Mouse (Mus musculus): ENCODE data around the gene Shroom3. TPM values are rescaled to one million over a fixed set of nuclear protein-coding genes. Genes with fewer than 3 reads are reported as not detected.

Shroom3 gene
- polyA plus RNA-seq, 1 experiment from 2014 or later: 6.2 TPM

- Histone ChIP-seq H3K36me3 (ENCODE audit: control insufficient read depth, insufficient read depth, low read length) (no peaks in the 10 kb centered on the region), H3K27me3 (ENCODE audit: control insufficient read depth, insufficient read depth, low read length) (no peaks in the 10 kb centered on the region), H3K4me3 (ENCODE audit: low read depth, low read length) (no peak overlapping the region), H3K9me3 (ENCODE audit: control insufficient read depth, low read length) (no peaks in the 10 kb centered on the region), H3K4me2 (no peak overlapping the region), H3K27ac (ENCODE audit: low read depth, low read length) (no peak overlapping the region), H3K4me1 (ENCODE audit: control insufficient read depth, insufficient read depth, low read length) (peaks cover 3% of the 10 kb centered on the region; the same call in 1 of the 2 replicates), H3K9ac (ENCODE audit: low read length) (no peak overlapping the region)
- ATAC-seq (ENCODE audit: low FRiP score) (no peak), DNase-seq (ENCODE audit: low spot score, missing footprints) (no peak)
- 91% methylated on average over 6 of the region's 6 CpGs for WGBS
Observed at GRCm38 (mm10) chr5:93000060-93000459, 316.8 kb downstream of the Shroom3 start.

DNA sequence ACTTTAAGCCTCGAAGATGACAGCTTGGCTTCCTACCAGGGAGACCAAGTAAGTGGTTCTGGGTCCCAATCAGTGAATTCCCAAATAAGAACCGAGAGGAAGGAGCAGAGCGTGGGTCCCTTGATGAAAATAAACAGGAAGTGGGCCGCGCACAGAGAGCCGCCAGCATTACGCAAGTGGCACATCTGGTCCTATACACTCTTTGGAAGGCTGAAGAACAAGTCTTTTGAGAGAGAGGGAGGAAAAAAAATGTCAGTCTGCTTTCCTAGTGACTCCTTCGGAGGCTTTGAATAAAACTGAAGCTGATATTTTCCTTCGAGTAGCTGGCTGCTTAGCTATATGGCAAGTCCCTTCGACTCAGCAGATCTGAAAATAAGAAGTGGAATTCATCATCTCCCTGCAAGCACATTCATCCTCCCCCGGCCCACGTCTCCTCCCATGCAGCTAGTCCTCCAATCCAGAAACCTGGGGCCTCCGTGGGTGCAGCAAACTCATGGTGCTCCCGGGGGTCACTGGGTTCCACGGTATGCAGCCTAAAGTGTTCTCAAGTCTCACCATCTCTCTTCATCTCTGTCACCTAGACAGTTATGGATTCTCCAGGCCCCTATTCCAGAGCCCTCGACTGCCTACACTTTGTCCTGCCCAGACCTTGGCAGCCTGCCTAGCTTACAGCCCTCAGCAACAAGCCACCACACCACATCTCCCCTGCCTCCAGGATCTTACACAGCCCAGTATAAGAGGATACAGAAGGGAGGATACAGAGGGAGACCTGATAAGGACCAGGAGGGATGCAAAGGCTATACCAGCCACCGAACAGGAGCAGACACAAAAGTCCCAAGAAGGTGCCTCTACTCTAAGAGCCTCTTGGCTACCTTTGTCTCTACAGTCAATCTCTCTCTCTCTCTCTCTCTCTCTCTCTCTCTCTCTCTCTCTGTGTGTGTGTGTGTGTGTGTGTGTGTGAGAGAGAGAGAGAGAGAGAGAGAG is 317.8 kb downstream of the Shroom3 start:
- WGBS: 84% methylated on average over 17 of the region's 17 CpGs
- ATAC-seq (ENCODE audit: low FRiP score) (no peak), DNase-seq (ENCODE audit: low spot score, missing footprints) (peak; percentile 54)
- no peak overlapping the region for H3K9ac ChIP-seq (ENCODE audit: low read length)
- no peak overlapping the region for H3K4me3 ChIP-seq (ENCODE audit: low read depth, low read length)
- no peaks in the 10 kb centered on the region for H3K9me3 ChIP-seq (ENCODE audit: control insufficient read depth, low read length)
- no peaks in the 10 kb centered on the region for H3K27me3 ChIP-seq (ENCODE audit: control insufficient read depth, insufficient read depth, low read length)
- no peaks in the 10 kb centered on the region for H3K36me3 ChIP-seq (ENCODE audit: control insufficient read depth, insufficient read depth, low read length)
- H3K4me1 ChIP-seq (ENCODE audit: control insufficient read depth, insufficient read depth, low read length): peaks cover 6% of the 10 kb centered on the region; the same call in 1 of the 2 replicates
- H3K4me2 ChIP-seq: no peak overlapping the region
- H3K27ac ChIP-seq (ENCODE audit: low read depth, low read length): no peak overlapping the region

DNA sequence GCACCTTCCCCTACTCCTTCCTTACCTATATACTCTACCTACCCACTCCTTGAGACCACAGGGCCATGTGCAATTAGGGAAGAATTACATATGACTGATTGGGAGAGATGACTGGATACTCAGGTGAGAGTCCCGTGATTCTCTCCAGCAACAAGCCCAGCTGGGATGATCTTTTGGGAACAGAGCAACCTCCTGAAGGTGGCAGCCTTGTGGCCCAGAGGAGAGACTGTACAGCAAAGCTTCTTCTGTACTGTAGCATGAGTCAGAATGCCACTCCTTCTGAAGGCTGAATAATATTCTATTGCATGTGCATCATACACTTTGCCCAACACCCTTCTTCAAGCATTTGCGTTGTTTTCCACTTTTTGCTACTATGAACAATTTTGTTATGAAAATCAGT is 319.4 kb downstream of the Shroom3 start:
- Histone ChIP-seq H3K9ac (ENCODE audit: low read length) (no peak overlapping the region), H3K9me3 (ENCODE audit: control insufficient read depth, low read length) (no peaks in the 10 kb centered on the region), H3K4me1 (ENCODE audit: control insufficient read depth, insufficient read depth, low read length) (peaks cover 6% of the 10 kb centered on the region; the same call in 1 of the 2 replicates), H3K36me3 (ENCODE audit: control insufficient read depth, insufficient read depth, low read length) (no peaks in the 10 kb centered on the region), H3K27me3 (ENCODE audit: control insufficient read depth, insufficient read depth, low read length) (no peaks in the 10 kb centered on the region), H3K27ac (ENCODE audit: low read depth, low read length) (no peak overlapping the region), H3K4me2 (no peak overlapping the region), H3K4me3 (ENCODE audit: low read depth, low read length) (no peak overlapping the region)
- no peak for DNase-seq (ENCODE audit: low spot score, missing footprints)
- ATAC-seq (ENCODE audit: low FRiP score): no peak
- 96% methylated on average over 2 of the region's 2 CpGs for whole genome bisulfite sequencing

- peak; percentile 65 for ATAC-seq (ENCODE audit: low FRiP score)
- H3K4me3 ChIP-seq (ENCODE audit: low read depth, low read length): no peak overlapping the region
- H3K9me3 ChIP-seq (ENCODE audit: control insufficient read depth, low read length): no peaks in the 10 kb centered on the region
- H3K4me1 ChIP-seq (ENCODE audit: control insufficient read depth, insufficient read depth, low read length): peaks cover 3% of the 10 kb centered on the region; the same call in 1 of the 2 replicates
- DNase-seq (ENCODE audit: low spot score, missing footprints): peak; percentile 90
- H3K27me3 ChIP-seq (ENCODE audit: control insufficient read depth, insufficient read depth, low read length): no peaks in the 10 kb centered on the region
- WGBS: 11% methylated on average over 20 of the region's 20 CpGs
- H3K36me3 ChIP-seq (ENCODE audit: control insufficient read depth, insufficient read depth, low read length): no peaks in the 10 kb centered on the region
- peak overlapping the region; percentile 38; the same call in 1 of the 2 replicates for H3K9ac ChIP-seq (ENCODE audit: low read length)
- H3K27ac ChIP-seq (ENCODE audit: low read depth, low read length): no peak overlapping the region
- H3K4me2 ChIP-seq: peak overlapping the region; percentile 28; the same call in 1 of the 2 replicates
Observed at GRCm38 (mm10) chr5:93005229-93005814, 322.1 kb downstream of the Shroom3 start.

DNA sequence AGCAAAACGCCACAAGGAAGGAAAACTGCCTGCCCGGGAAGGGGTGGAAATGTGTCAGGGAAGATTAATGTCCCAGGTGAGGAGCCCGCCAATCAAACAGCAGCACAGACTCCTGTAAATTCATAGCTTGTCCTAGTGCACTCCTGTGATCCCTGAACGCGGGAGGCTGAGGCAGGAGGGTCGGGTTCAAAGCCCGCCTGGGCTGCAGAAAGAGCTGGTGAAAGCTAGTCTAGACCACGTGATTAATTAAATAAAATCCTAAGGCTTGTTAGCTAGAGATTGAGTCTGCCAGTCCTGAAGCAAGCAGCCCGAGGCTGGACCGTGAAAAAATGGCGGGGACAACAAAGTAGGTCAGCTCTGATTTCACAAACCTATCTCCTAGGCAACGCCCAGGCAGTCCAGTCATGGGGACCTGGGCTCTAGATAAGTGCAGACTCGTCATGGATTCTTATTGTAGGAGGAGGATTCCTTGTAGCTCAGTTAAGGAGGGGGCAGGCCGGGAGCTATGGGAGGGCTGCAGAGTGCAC is 322.6 kb downstream of the Shroom3 start:
- ATAC-seq (ENCODE audit: low FRiP score) (peak; percentile 52), DNase-seq (ENCODE audit: low spot score, missing footprints) (peak; percentile 89)
- WGBS: 44% methylated on average over 14 of the region's 14 CpGs
- no peak overlapping the region for H3K4me3 ChIP-seq (ENCODE audit: low read depth, low read length)
- H3K9ac ChIP-seq (ENCODE audit: low read length): peak overlapping the region; percentile 38; the same call in 1 of the 2 replicates
- H3K27ac ChIP-seq (ENCODE audit: low read depth, low read length): no peak overlapping the region
- peaks cover 3% of the 10 kb centered on the region; the same call in 1 of the 2 replicates for H3K4me1 ChIP-seq (ENCODE audit: control insufficient read depth, insufficient read depth, low read length)
- H3K36me3 ChIP-seq (ENCODE audit: control insufficient read depth, insufficient read depth, low read length): no peaks in the 10 kb centered on the region
- no peaks in the 10 kb centered on the region for H3K9me3 ChIP-seq (ENCODE audit: control insufficient read depth, low read length)
- H3K4me2 ChIP-seq: peak overlapping the region; percentile 28; the same call in 1 of the 2 replicates
- no peaks in the 10 kb centered on the region for H3K27me3 ChIP-seq (ENCODE audit: control insufficient read depth, insufficient read depth, low read length)

DNA sequence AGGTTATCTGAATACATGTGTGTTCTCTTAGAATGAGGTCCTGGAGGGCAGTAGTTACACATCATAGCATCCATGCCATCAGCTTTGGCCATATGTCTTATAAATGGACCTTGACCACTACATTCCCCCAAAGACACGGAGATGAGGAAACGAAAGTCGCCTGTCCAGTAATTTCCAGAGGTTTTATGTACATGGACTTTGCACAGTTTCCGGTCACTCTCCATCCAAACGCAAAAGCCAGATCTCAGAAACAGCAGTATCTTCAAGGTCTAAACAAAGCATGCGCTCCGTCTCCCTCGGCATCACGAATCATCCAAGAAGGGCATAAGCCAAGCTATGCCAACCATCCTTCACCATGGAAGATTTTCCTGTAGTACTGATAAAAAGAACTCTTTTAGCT is 325.0 kb downstream of the Shroom3 start:
- no peaks in the 10 kb centered on the region for H3K27me3 ChIP-seq (ENCODE audit: control insufficient read depth, insufficient read depth, low read length)
- ATAC-seq (ENCODE audit: low FRiP score) (no peak), DNase-seq (ENCODE audit: low spot score, missing footprints) (peak; percentile 56)
- no peak overlapping the region for H3K4me2 ChIP-seq
- H3K4me1 ChIP-seq (ENCODE audit: control insufficient read depth, insufficient read depth, low read length): peaks cover 3% of the 10 kb centered on the region; the same call in 1 of the 2 replicates
- H3K27ac ChIP-seq (ENCODE audit: low read depth, low read length): no peak overlapping the region
- no peaks in the 10 kb centered on the region for H3K36me3 ChIP-seq (ENCODE audit: control insufficient read depth, insufficient read depth, low read length)
- H3K9ac ChIP-seq (ENCODE audit: low read length): no peak overlapping the region
- no peak overlapping the region for H3K4me3 ChIP-seq (ENCODE audit: low read depth, low read length)
- 97% methylated on average over 9 of the region's 9 CpGs for WGBS
- H3K9me3 ChIP-seq (ENCODE audit: control insufficient read depth, low read length): no peaks in the 10 kb centered on the region

MicroRNAs encoded within 50 kb of the gene (microRNA counts, 519-probe panel; counts per million panel counts)
- not detected for microRNA mmu-miR-1961

Small RNA genes within 50 kb of the gene (microRNA-seq; reads per million reads assigned to microRNA genes)
- gene Mir1961: not detected

Other genes starting within 250 kb of the Shroom3 start
- 65.6 and 67.1 TPM in 2 replicates for gene Nup54, start 248.2 kb upstream of the Shroom3 start, polyA plus RNA-seq (2014; fragmentation: Nextera tagmentation; extraction: Ambion mirVana)
- 11.0 and 11.2 TPM in 2 replicates for gene Scarb2, start 176.6 kb upstream of the Shroom3 start, polyA plus RNA-seq (2014; fragmentation: Nextera tagmentation; extraction: Ambion mirVana)
- gene Fam47e, start 128.4 kb upstream of the Shroom3 start, polyA plus RNA-seq (2014; fragmentation: Nextera tagmentation; extraction: Ambion mirVana): not detected in 2 replicates
- gene Stbd1, start 80.4 kb upstream of the Shroom3 start, polyA plus RNA-seq (2014; fragmentation: Nextera tagmentation; extraction: Ambion mirVana): 6.0 and 6.8 TPM in 2 replicates
- gene Ccdc158, start 8.2 kb upstream of the Shroom3 start, polyA plus RNA-seq (2014; fragmentation: Nextera tagmentation; extraction: Ambion mirVana): 0.92 and 1.1 TPM in 2 replicates

All from midbrain, embryonic 11.5 days (tissue).